Mouse (Mus musculus): ENCODE measurements around the gene Jph2.

- TF ChIP-seq POLR2A (IDR thresholded peaks at IDR 0.05; ENCODE audit: borderline replicate concordance, extremely low read depth, insufficient read depth, insufficient read length, poor library complexity, severe bottlenecking) (no peak), CTCF (IDR thresholded peaks at IDR 0.05; ENCODE audit: borderline replicate concordance, extremely low read depth, insufficient read depth, insufficient read length) (no peak)
Observed at GRCm38 (mm10) chr2:163418841-163419345, 21.1 kb upstream of the Jph2 start.
